Mouse (Mus musculus) hindbrain, embryonic 15.5 days (tissue): ENCODE measurements around the gene Ankrd44. TPM values are rescaled to one million over a fixed set of nuclear protein-coding genes. Genes with fewer than 3 reads are reported as not detected.

ENCODE experiments used
- ATAC-seq: fragments of 200-750 bp; cut with Nextera tagmentation; 2 replicates; pipeline ENCODE4 v1.8.0; 2017; ENCODE audit warnings: low read depth, moderate number of reproducible peaks, moderate TSS enrichment; ENCODE audit not compliant: low FRiP score
- H3K27ac ChIP-seq: fragments of 300-500 bp; sonication (generic); replicated peaks from 2 replicates; pipeline ENCODE4 v1.5.1; 2015; ENCODE audit warnings: mild to moderate bottlenecking, inconsistent platforms
- H3K27me3 ChIP-seq: fragments of 300-500 bp; sonication (generic); 2 replicates; pipeline ENCODE4 v1.6.1; 2015; ENCODE audit warnings: control low read depth, inconsistent platforms
- H3K36me3 ChIP-seq: fragments of 300-500 bp; sonication (generic); 2 replicates; pipeline ENCODE4 v1.6.1; 2015; ENCODE audit warnings: control low read depth, inconsistent platforms
- H3K4me1 ChIP-seq: fragments of 300-500 bp; sonication (generic); replicated peaks from 2 replicates; pipeline ENCODE4 v1.6.1; 2015; ENCODE audit warnings: control low read depth, inconsistent platforms
- H3K4me2 ChIP-seq: fragments of 300-500 bp; sonication (generic); 2 replicates; pipeline ENCODE4 v1.6.1; 2015; ENCODE audit warnings: moderate library complexity, mild to moderate bottlenecking, inconsistent platforms
- H3K4me3 ChIP-seq: fragments of 300-500 bp; sonication (generic); 2 replicates; pipeline ENCODE4 v1.5.1; 2015; ENCODE audit warnings: mild to moderate bottlenecking, inconsistent platforms
- H3K9ac ChIP-seq: fragments of 300-500 bp; sonication (generic); 2 replicates; pipeline ENCODE4 v1.6.1; 2015; ENCODE audit warnings: inconsistent platforms
- H3K9me3 ChIP-seq: fragments of 300-500 bp; sonication (generic); 2 replicates; pipeline ENCODE4 v1.6.1; 2016; ENCODE audit warnings: control low read depth, inconsistent platforms
- WGBS: fragments of 180-500 bp; shearing (Covaris S2); methylation state at CpG from one replicate; pipeline ENCODE4 v1.1.7; 2015; 5-methylcytosine and 5-hydroxymethylcytosine counted together
- polyA plus RNA-seq: library from polyadenylated mRNA; unstranded; fragments of >200 nt; fragmentation: Nextera tagmentation; extraction: Ambion mirVana; gene quantifications from 2 replicates; pipeline ENCODE4 v1.2.1, GENCODE M21; 2015

Ankrd44 gene
- polyA plus RNA-seq, 1 experiment from 2014 or later: 21.1 TPM

GRCm38 (mm10) chr1:54755690-54756365 lies 170.4 kb downstream of the Ankrd44 start:
- Histone ChIP-seq H3K36me3 (no peaks in the 10 kb centered on the region), H3K4me1 (no peaks in the 10 kb centered on the region), H3K4me2 (no peak overlapping the region), H3K9me3 (no peaks in the 10 kb centered on the region), H3K27me3 (no peaks in the 10 kb centered on the region), H3K4me3 (no peak overlapping the region), H3K27ac (no peak overlapping the region), H3K9ac (no peak overlapping the region)
- WGBS: 79% methylated on average over 8 of the region's 8 CpGs
- peak; percentile 48; the same call in 1 of the 2 replicates for ATAC-seq

DNA sequence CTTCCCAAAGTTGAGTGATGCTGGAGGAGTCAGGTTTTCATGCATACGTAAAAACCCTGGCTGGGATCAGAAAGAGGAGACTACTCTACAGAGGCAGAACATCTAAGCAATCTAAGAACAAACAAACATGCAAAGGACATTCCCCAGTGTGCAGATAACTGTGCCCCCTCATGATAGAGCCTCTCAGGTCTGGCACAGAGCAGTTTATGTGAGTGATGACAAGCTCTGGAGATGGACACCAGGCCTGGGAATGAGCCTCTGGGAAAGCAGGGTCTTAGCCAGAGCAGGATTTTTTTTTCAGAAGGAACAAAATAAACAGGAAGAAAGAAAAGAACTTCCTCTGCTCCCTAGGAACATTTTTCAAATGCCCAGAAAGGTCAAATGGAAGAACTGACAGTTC lies 176.2 kb downstream of the Ankrd44 start:
- peaks cover 8% of the 10 kb centered on the region; the same call in 1 of the 2 replicates for H3K4me1 ChIP-seq
- H3K36me3 ChIP-seq: no peaks in the 10 kb centered on the region
- H3K4me2 ChIP-seq: no peak overlapping the region
- H3K9me3 ChIP-seq: no peaks in the 10 kb centered on the region
- no peak overlapping the region for H3K4me3 ChIP-seq
- peak overlapping the region; percentile 48; the same call in 1 of the 2 replicates for H3K27ac ChIP-seq
- 63% methylated on average over 1 of the region's 1 CpGs for WGBS
- H3K27me3 ChIP-seq: no peaks in the 10 kb centered on the region
- ATAC-seq: no peak
- no peak overlapping the region for H3K9ac ChIP-seq

- H3K36me3 ChIP-seq: no peaks in the 10 kb centered on the region
- H3K27ac ChIP-seq: peak overlapping the region; percentile 48; the same call in 1 of the 2 replicates
- 73% methylated on average over 3 of the region's 3 CpGs for WGBS
- H3K9ac ChIP-seq: no peak overlapping the region
- H3K4me3 ChIP-seq: no peak overlapping the region
- no peaks in the 10 kb centered on the region for H3K27me3 ChIP-seq
- no peak overlapping the region for H3K4me2 ChIP-seq
- no peak for ATAC-seq
- peaks cover 8% of the 10 kb centered on the region; the same call in 1 of the 2 replicates for H3K4me1 ChIP-seq
- H3K9me3 ChIP-seq: no peaks in the 10 kb centered on the region
Observed at GRCm38 (mm10) chr1:54749516-54749915, 176.7 kb downstream of the Ankrd44 start.

GRCm38 (mm10) chr1:54747785-54748420 lies 178.3 kb downstream of the Ankrd44 start:
- Histone ChIP-seq H3K36me3 (no peaks in the 10 kb centered on the region), H3K27me3 (no peaks in the 10 kb centered on the region), H3K4me1 (peaks cover 8% of the 10 kb centered on the region; the same call in 1 of the 2 replicates), H3K4me2 (no peak overlapping the region), H3K27ac (no peak overlapping the region), H3K9ac (no peak overlapping the region), H3K9me3 (no peaks in the 10 kb centered on the region), H3K4me3 (no peak overlapping the region)
- WGBS: 68% methylated on average over 8 of the region's 8 CpGs
- no peak for ATAC-seq

DNA sequence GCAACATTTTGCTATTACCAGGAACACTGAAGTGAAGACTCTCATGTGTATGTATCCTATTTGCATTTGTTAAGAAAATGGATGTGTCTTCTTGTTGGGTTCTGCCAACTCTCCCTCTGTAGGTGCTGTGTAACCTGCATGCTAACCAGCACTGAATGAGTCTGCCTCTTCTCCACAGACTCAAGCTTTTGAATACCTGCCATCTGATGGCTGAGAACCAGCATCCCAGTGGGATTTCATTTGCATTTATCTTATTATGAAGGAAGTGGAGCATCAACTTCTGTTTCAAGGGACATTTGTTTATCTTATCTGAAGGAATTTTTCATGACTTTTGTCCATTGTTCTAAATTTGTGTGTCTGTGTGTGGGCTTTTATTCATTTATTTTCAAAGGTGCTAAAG lies 180.5 kb downstream of the Ankrd44 start:
- no peak overlapping the region for H3K4me2 ChIP-seq
- peaks cover 8% of the 10 kb centered on the region; the same call in 1 of the 2 replicates for H3K4me1 ChIP-seq
- H3K27me3 ChIP-seq: no peaks in the 10 kb centered on the region
- ATAC-seq: no peak
- no peaks in the 10 kb centered on the region for H3K36me3 ChIP-seq
- no peaks in the 10 kb centered on the region for H3K9me3 ChIP-seq
- H3K9ac ChIP-seq: no peak overlapping the region
- H3K27ac ChIP-seq: no peak overlapping the region
- H3K4me3 ChIP-seq: no peak overlapping the region

- H3K4me1 ChIP-seq: peaks cover 8% of the 10 kb centered on the region; the same call in 1 of the 2 replicates
- H3K9me3 ChIP-seq: no peaks in the 10 kb centered on the region
- H3K27me3 ChIP-seq: no peaks in the 10 kb centered on the region
- no peak overlapping the region for H3K27ac ChIP-seq
- H3K9ac ChIP-seq: no peak overlapping the region
- no peak overlapping the region for H3K4me3 ChIP-seq
- no peaks in the 10 kb centered on the region for H3K36me3 ChIP-seq
- WGBS: 77% methylated on average over 5 of the region's 5 CpGs
- H3K4me2 ChIP-seq: no peak overlapping the region
- ATAC-seq: no peak
Observed at GRCm38 (mm10) chr1:54744171-54744570, 182.0 kb downstream of the Ankrd44 start.

- ATAC-seq: no peak
- no peak overlapping the region for H3K9ac ChIP-seq
- no peaks in the 10 kb centered on the region for H3K36me3 ChIP-seq
Observed at GRCm38 (mm10) chr1:54743072-54743471, 183.1 kb downstream of the Ankrd44 start.

DNA sequence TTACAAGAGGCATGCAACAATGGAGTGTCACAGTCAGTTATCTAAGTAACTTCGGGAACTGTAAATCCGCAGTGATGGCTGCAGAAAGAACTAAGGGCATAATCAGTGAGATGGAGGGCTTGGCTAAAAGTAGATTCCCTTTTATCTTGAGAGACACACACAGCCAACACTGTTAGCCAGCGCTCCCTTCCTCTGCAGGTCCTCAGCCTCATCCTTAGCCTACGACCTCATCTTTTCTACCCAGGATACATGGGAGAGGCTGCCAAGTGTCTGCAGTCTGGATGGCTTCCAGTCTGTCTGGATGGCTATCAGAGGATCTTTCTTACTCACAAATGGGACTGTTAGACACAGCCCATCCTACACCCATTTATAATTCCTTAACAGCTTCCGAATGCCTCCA lies 185.3 kb downstream of the Ankrd44 start:
- H3K4me3 ChIP-seq: no peak overlapping the region
- WGBS: 78% methylated on average over 5 of the region's 5 CpGs
- H3K27ac ChIP-seq: no peak overlapping the region
- H3K9me3 ChIP-seq: no peaks in the 10 kb centered on the region
- no peak overlapping the region for H3K9ac ChIP-seq
- H3K36me3 ChIP-seq: no peaks in the 10 kb centered on the region
- H3K27me3 ChIP-seq: no peaks in the 10 kb centered on the region
- 0 out of 2 replicates have a peak, but pooled peaks cover 5% of the 10 kb centered on the region for H3K4me1 ChIP-seq
- H3K4me2 ChIP-seq: no peak overlapping the region
- ATAC-seq: no peak; the same call in 1 of the 2 replicates

More at GRCm38 (mm10) chr1:54743072-54743471, 183.1 kb downstream of the Ankrd44 start:
- Histone ChIP-seq H3K4me1 (peaks cover 8% of the 10 kb centered on the region; the same call in 1 of the 2 replicates), H3K9me3 (no peaks in the 10 kb centered on the region), H3K4me2 (no peak overlapping the region), H3K27ac (no peak overlapping the region), H3K4me3 (no peak overlapping the region), H3K27me3 (no peaks in the 10 kb centered on the region)
- WGBS: 75% methylated on average over 8 of the region's 8 CpGs

- no peak overlapping the region; the same call in 1 of the 2 replicates for H3K27ac ChIP-seq
- H3K9me3 ChIP-seq: no peaks in the 10 kb centered on the region
- no peaks in the 10 kb centered on the region for H3K27me3 ChIP-seq
- 72% methylated on average over 3 of the region's 3 CpGs for WGBS
- no peak overlapping the region for H3K4me2 ChIP-seq
- H3K36me3 ChIP-seq: no peaks in the 10 kb centered on the region
- no peak overlapping the region for H3K9ac ChIP-seq
- H3K4me3 ChIP-seq: no peak overlapping the region
- H3K4me1 ChIP-seq: peaks cover 19% of the 10 kb centered on the region
- no peak for ATAC-seq
Observed at GRCm38 (mm10) chr1:54737472-54737871, 188.7 kb downstream of the Ankrd44 start.

DNA sequence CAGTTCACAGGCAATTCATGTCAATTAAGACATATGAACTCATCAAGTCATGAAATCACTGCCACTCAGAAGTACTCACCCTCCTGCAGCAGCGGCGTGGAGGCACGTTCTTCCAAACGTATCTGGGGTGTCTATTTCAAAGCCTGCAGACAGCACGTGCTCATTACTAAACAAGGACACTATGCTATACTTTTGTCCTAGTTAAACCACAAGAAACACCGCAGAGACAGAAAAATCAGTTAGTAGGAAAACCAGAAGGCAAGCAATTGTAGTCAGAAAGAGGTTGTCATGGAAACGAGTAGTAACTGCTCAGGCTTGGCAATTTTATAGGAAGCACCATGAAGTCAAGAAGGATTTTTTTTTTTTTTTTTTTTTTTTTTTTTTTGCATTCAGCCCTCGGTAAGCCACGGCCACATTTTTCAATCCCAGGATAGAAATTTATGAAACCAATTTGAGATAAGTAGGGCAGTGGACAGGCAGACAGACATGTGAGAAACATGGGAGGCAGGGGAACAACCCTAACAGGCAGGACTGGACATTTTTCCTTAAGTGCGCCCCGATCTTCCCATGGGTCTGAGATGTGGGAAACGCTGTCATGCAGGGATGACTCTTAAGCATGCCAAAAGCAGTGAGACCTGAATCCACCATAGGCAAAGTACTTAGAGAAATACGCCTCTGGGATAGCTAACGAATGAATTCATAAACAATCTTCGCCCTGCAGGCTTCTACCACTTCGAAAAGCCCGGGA lies 191.1 kb downstream of the Ankrd44 start:
- WGBS: 44% methylated on average over 17 of the region's 17 CpGs
- peak; percentile 58 for ATAC-seq
- H3K36me3 ChIP-seq: no peaks in the 10 kb centered on the region
- peaks cover 19% of the 10 kb centered on the region for H3K4me1 ChIP-seq
- H3K27ac ChIP-seq: peak overlapping the region; percentile 59
- no peak overlapping the region for H3K4me3 ChIP-seq
- H3K9me3 ChIP-seq: no peaks in the 10 kb centered on the region
- H3K9ac ChIP-seq: no peak overlapping the region
- H3K4me2 ChIP-seq: peak overlapping the region; percentile 23
- H3K27me3 ChIP-seq: no peaks in the 10 kb centered on the region

- 98% methylated on average over 5 of the region's 5 CpGs for WGBS
- no peak overlapping the region for H3K27ac ChIP-seq
- ATAC-seq: no peak
Observed at GRCm38 (mm10) chr1:54729316-54729715, 196.9 kb downstream of the Ankrd44 start.

GRCm38 (mm10) chr1:54726555-54726954 lies 199.6 kb downstream of the Ankrd44 start:
- Histone ChIP-seq H3K36me3 (peaks cover 13% of the 10 kb centered on the region), H3K4me1 (no peaks in the 10 kb centered on the region), H3K27ac (no peak overlapping the region), H3K4me3 (no peak overlapping the region), H3K9me3 (no peaks in the 10 kb centered on the region), H3K27me3 (no peaks in the 10 kb centered on the region), H3K9ac (no peak overlapping the region), H3K4me2 (no peak overlapping the region)
- ATAC-seq: no peak
- WGBS: 71% methylated on average over 2 of the region's 2 CpGs

More at GRCm38 (mm10) chr1:54729316-54729715, 196.9 kb downstream of the Ankrd44 start:
- Histone ChIP-seq H3K4me2 (no peak overlapping the region), H3K9me3 (no peaks in the 10 kb centered on the region), H3K36me3 (peaks cover 13% of the 10 kb centered on the region), H3K4me1 (peaks cover 7% of the 10 kb centered on the region), H3K27me3 (no peaks in the 10 kb centered on the region), H3K4me3 (no peak overlapping the region), H3K9ac (no peak overlapping the region)
